Mouse (Mus musculus): ENCODE measurements around the gene Gm43064. TPM values are rescaled to one million over a fixed set of nuclear protein-coding genes. Genes with fewer than 3 reads are reported as not detected.
"Not testable (repeated sequence)": the region's sequence is repeated elsewhere in the genome, so short reads cannot be mapped to it uniquely, and the experiment has no call there.

The Gm43064 gene
- total RNA-seq, 4 experiments from 2014 or later, result not detected

GRCm38 (mm10) chr3:103801631-103802531 lies 7.5 kb upstream of the Gm43064 start:
- peak; percentile 76 for DNase-seq

GRCm38 (mm10) chr3:103802861-103803260 lies 6.5 kb upstream of the Gm43064 start:
- DNase-seq, result no peak

- DNase-seq, result no peak
These were observed 3.7 kb upstream of the Gm43064 start for GRCm38 (mm10) chr3:103805671-103806070.

GRCm38 (mm10) chr3:103809799-103810150 lies 402 bp downstream of the Gm43064 start:
- no peak for DNase-seq

- no peak for DNase-seq
These were observed 1.6 kb downstream of the Gm43064 start for GRCm38 (mm10) chr3:103810967-103811366.

- no peak for DNase-seq
These were observed 18.2 kb downstream of the Gm43064 start for GRCm38 (mm10) chr3:103827548-103827947.

GRCm38 (mm10) chr3:103829036-103829435 lies 19.7 kb downstream of the Gm43064 start:
- no peak for DNase-seq

GRCm38 (mm10) chr3:103830681-103831080 lies 21.3 kb downstream of the Gm43064 start:
- not testable (repeated sequence) for DNase-seq

- no peak for DNase-seq
These were observed 21.8 kb downstream of the Gm43064 start for GRCm38 (mm10) chr3:103831146-103831545.

- no peak for DNase-seq
These were observed 23.1 kb downstream of the Gm43064 start, which contains the start of gene Bcl2l15 for GRCm38 (mm10) chr3:103832426-103832825. Gene Bcl2l15, plus strand, starts transcription at chr3:103832601.

GRCm38 (mm10) chr3:103834001-103834400 lies 24.6 kb downstream of the Gm43064 start:
- DNase-seq, result no peak

GRCm38 (mm10) chr3:103835272-103835950 lies 26.0 kb downstream of the Gm43064 start:
- no peak for DNase-seq

- no peak for DNase-seq
These were observed 26.6 kb downstream of the Gm43064 start for GRCm38 (mm10) chr3:103835951-103836310.

- DNase-seq, result no peak
These were observed 27.1 kb downstream of the Gm43064 start for GRCm38 (mm10) chr3:103836453-103836852.

GRCm38 (mm10) chr3:103839711-103840110 lies 30.3 kb downstream of the Gm43064 start:
- DNase-seq, result no peak

- DNase-seq, result not testable (repeated sequence)
These were observed 30.8 kb downstream of the Gm43064 start for GRCm38 (mm10) chr3:103840195-103840594.

GRCm38 (mm10) chr3:103840946-103841345 lies 31.6 kb downstream of the Gm43064 start:
- not testable (repeated sequence) for DNase-seq

- no peak for DNase-seq
These were observed 41.4 kb downstream of the Gm43064 start for GRCm38 (mm10) chr3:103850644-103851363.

- no peak for DNase-seq
These were observed 42.1 kb downstream of the Gm43064 start for GRCm38 (mm10) chr3:103851481-103851880.

- no peak for DNase-seq
These were observed 42.5 kb downstream of the Gm43064 start for GRCm38 (mm10) chr3:103851882-103852281.

- peak; percentile 7 for DNase-seq
These were observed 43.4 kb downstream of the Gm43064 start for GRCm38 (mm10) chr3:103852565-103853299.

- DNase-seq, result no peak
These were observed 44.4 kb downstream of the Gm43064 start for GRCm38 (mm10) chr3:103853804-103854203.
